Mouse (Mus musculus) bone marrow macrophage, adult 2 months (primary cell): ENCODE measurements around the gene Prss43.

Source experiments
- CTCF ChIP-seq: IDR thresholded peaks from 2 replicates; pipeline ENCODE4 v1.5.1; 2012; ENCODE audit warnings: low read depth, mild to moderate bottlenecking, low read length, moderate library complexity
- POLR2A ChIP-seq: IDR thresholded peaks from 2 replicates; pipeline ENCODE4 v1.6.1; 2012; ENCODE audit warnings: mild to moderate bottlenecking, low read depth, low read length, borderline replicate concordance

DNA sequence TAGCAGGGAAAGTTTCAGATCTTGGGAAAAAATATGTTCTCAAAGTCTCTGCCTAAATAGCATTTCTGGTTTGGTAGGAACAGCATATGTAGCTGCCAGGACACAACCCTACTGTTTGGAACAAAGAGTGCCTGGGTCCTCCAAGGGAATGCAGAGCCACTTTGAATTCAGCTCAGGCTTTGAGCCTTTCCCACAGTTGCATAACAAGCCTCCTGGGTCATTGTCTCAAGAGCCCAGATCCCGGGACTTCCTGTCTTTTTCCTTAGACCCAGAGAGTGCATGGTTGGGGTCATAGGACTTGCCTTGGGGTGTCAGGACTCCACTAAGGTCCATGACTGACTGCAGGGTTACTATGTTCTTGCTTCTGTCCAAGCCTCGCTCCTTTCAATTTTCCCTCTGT lies 9.6 kb downstream of the Prss43 start:
- TF ChIP-seq CTCF (no peak), POLR2A (no peak)
